Mouse (Mus musculus): ENCODE data around the gene Vars. TPM values are rescaled to one million over a fixed set of nuclear protein-coding genes. Genes with fewer than 3 reads are reported as not detected.

Vars gene
- polyA plus RNA-seq, 1 experiment: 12.7 TPM

- H3K4me3 ChIP-seq (ENCODE audit: insufficient read depth, low read depth, low read length): no peak overlapping the region
- no peaks in the 10 kb centered on the region for H3K4me1 ChIP-seq (ENCODE audit: control insufficient read depth, insufficient read depth, insufficient read length, low read length)
- H3K27ac ChIP-seq (replicated peaks; ENCODE audit: low read depth, low read length): no peak overlapping the region
Observed at GRCm38 (mm10) chr17:35034896-35035295, 34.1 kb downstream of the Vars start.

GRCm38 (mm10) chr17:35039121-35039873 lies 38.5 kb downstream of the Vars start:
- H3K4me3 ChIP-seq (ENCODE audit: insufficient read depth, low read depth, low read length): no peak overlapping the region
- H3K27ac ChIP-seq (replicated peaks; ENCODE audit: low read depth, low read length): no peak overlapping the region
- H3K4me1 ChIP-seq (ENCODE audit: control insufficient read depth, insufficient read depth, insufficient read length, low read length): 0 out of 2 replicates have a peak, but pooled peaks cover 2% of the 10 kb centered on the region

GRCm38 (mm10) chr17:35043794-35044193 lies 43.0 kb downstream of the Vars start:
- Histone ChIP-seq H3K4me3 (ENCODE audit: insufficient read depth, low read depth, low read length) (no peak overlapping the region), H3K4me1 (ENCODE audit: control insufficient read depth, insufficient read depth, insufficient read length, low read length) (peaks cover 9% of the 10 kb centered on the region; the same call in 1 of the 2 replicates), H3K27ac (replicated peaks; ENCODE audit: low read depth, low read length) (no peak overlapping the region)

GRCm38 (mm10) chr17:35044904-35045806 lies 44.4 kb downstream of the Vars start:
- Histone ChIP-seq H3K27ac (replicated peaks; ENCODE audit: low read depth, low read length) (peak overlapping the region; percentile 26; the same call in 1 of the 2 replicates), H3K4me3 (ENCODE audit: insufficient read depth, low read depth, low read length) (no peak overlapping the region), H3K4me1 (ENCODE audit: control insufficient read depth, insufficient read depth, insufficient read length, low read length) (peaks cover 12% of the 10 kb centered on the region; the same call in 1 of the 2 replicates)

- peaks cover 12% of the 10 kb centered on the region; the same call in 1 of the 2 replicates for H3K4me1 ChIP-seq (ENCODE audit: control insufficient read depth, insufficient read depth, insufficient read length, low read length)
- peak overlapping the region; percentile 57 for H3K27ac ChIP-seq (replicated peaks; ENCODE audit: low read depth, low read length)
- H3K4me3 ChIP-seq (ENCODE audit: insufficient read depth, low read depth, low read length): peak overlapping the region; percentile 63
Observed at GRCm38 (mm10) chr17:35045807-35046680, 45.3 kb downstream of the Vars start.

GRCm38 (mm10) chr17:35046681-35047455 lies 46.1 kb downstream of the Vars start, which contains the start of gene Msh5:
Gene Msh5, minus strand, starts transcription at chr17:35046745.
- Histone ChIP-seq H3K4me3 (ENCODE audit: insufficient read depth, low read depth, low read length) (peak within 1 kb of the TSS; percentile 63), H3K4me1 (ENCODE audit: control insufficient read depth, insufficient read depth, insufficient read length, low read length) (peaks cover 12% of the 10 kb centered on the region; the same call in 1 of the 2 replicates), H3K27ac (replicated peaks; ENCODE audit: low read depth, low read length) (peak within 1 kb of the TSS; percentile 86)

GRCm38 (mm10) chr17:35047688-35048087 lies 46.9 kb downstream of the Vars start:
- peaks cover 12% of the 10 kb centered on the region; the same call in 1 of the 2 replicates for H3K4me1 ChIP-seq (ENCODE audit: control insufficient read depth, insufficient read depth, insufficient read length, low read length)
- peak overlapping the region; percentile 86 for H3K27ac ChIP-seq (replicated peaks; ENCODE audit: low read depth, low read length)
- H3K4me3 ChIP-seq (ENCODE audit: insufficient read depth, low read depth, low read length): peak overlapping the region; percentile 9

GRCm38 (mm10) chr17:35048149-35048931 lies 47.6 kb downstream of the Vars start:
- Histone ChIP-seq H3K27ac (replicated peaks; ENCODE audit: low read depth, low read length) (peak overlapping the region; percentile 86), H3K4me3 (ENCODE audit: insufficient read depth, low read depth, low read length) (peak overlapping the region; percentile 9), H3K4me1 (ENCODE audit: control insufficient read depth, insufficient read depth, insufficient read length, low read length) (peaks cover 12% of the 10 kb centered on the region; the same call in 1 of the 2 replicates)

GRCm38 (mm10) chr17:35048932-35049440 lies 48.2 kb downstream of the Vars start:
- peaks cover 11% of the 10 kb centered on the region; the same call in 1 of the 2 replicates for H3K4me1 ChIP-seq (ENCODE audit: control insufficient read depth, insufficient read depth, insufficient read length, low read length)
- H3K4me3 ChIP-seq (ENCODE audit: insufficient read depth, low read depth, low read length): peak overlapping the region; percentile 6; the same call in 1 of the 2 replicates
- peak overlapping the region; percentile 66 for H3K27ac ChIP-seq (replicated peaks; ENCODE audit: low read depth, low read length)

GRCm38 (mm10) chr17:35049561-35050016 lies 48.8 kb downstream of the Vars start, which contains the start of gene Clic1:
Gene Clic1, plus strand, starts transcription at chr17:35049966.
- Histone ChIP-seq H3K27ac (replicated peaks; ENCODE audit: low read depth, low read length) (peak within 1 kb of the TSS; percentile 99), H3K4me1 (ENCODE audit: control insufficient read depth, insufficient read depth, insufficient read length, low read length) (peaks cover 10% of the 10 kb centered on the region; the same call in 1 of the 2 replicates), H3K4me3 (ENCODE audit: insufficient read depth, low read depth, low read length) (peak within 1 kb of the TSS; percentile 66)

- Histone ChIP-seq H3K4me1 (ENCODE audit: control insufficient read depth, insufficient read depth, insufficient read length, low read length) (peaks cover 10% of the 10 kb centered on the region; the same call in 1 of the 2 replicates), H3K27ac (replicated peaks; ENCODE audit: low read depth, low read length) (peak overlapping the region; percentile 99), H3K4me3 (ENCODE audit: insufficient read depth, low read depth, low read length) (peak overlapping the region; percentile 66)
Observed at GRCm38 (mm10) chr17:35050126-35050750, 49.5 kb downstream of the Vars start.
